Mouse (Mus musculus) erythroid progenitor cell, adult 5-6 weeks (primary cell): ENCODE data around the gene Sgtb. TPM values are rescaled to one million over a fixed set of nuclear protein-coding genes. Genes with fewer than 3 reads are reported as not detected.

Experiments
- ATAC-seq: replicated peaks from 2 replicates; pipeline ENCODE4 v1.8.0; 2016; ENCODE audit warnings: moderate number of reproducible peaks, mild to moderate bottlenecking, moderate TSS enrichment, inconsistent platforms; ENCODE audit not compliant: poor library complexity, low FRiP score, severe bottlenecking
- total RNA-seq, 2 experiments: library from RNA; stranded (forward) in 1 of 2; stranded (reverse) in 1 of 2; fragments of 150-400 nt in 1 of 2; fragments of 186-747, 209-891 nt in 1 of 2; gene quantifications; 2 replicates each; pipeline versions ENCODE4 v1.2.3 to v1.2.4; 2015 to 2017; ENCODE audit warnings: low replicate concordance in 2 of 2

The Sgtb gene
- not detected in 2 replicates for total RNA-seq (2015; ENCODE audit: low replicate concordance)
- not detected in 2 replicates for total RNA-seq (2017; ENCODE audit: low replicate concordance)

DNA sequence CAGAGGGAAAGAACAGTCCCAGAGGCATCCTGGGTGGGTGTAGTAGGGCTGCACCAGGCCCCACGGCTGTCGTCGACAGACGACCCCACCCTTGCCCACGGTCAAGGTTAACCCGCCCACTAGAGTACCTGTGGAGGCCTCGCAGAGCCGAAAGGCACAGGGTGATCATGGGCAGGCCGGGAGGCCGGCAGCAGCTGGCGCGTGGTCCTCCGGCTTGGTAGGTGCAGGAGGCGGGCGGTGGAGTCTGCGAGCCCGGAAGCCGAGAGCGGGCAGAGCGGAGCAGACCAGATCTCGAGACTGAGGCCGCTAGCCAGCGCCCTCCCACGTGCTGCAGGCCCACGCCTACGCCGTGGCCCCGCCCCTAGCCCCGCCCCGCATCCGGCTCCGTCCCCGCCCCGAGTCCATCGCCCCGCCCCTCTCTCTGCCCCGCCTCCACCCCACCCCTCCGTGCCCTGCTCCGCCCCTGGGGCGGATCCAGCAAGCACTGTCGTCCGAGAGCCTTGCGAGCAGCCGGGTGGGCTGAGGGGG, at the start of gene Sgtb, which contains the start of gene Nln:
TSS of gene Sgtb (plus strand) at position 454 of the 528 bp plus-strand sequence.
TSS of gene Nln (minus strand) at position 327 of the 528 bp plus-strand sequence.
- peak; percentile 94 for ATAC-seq

DNA sequence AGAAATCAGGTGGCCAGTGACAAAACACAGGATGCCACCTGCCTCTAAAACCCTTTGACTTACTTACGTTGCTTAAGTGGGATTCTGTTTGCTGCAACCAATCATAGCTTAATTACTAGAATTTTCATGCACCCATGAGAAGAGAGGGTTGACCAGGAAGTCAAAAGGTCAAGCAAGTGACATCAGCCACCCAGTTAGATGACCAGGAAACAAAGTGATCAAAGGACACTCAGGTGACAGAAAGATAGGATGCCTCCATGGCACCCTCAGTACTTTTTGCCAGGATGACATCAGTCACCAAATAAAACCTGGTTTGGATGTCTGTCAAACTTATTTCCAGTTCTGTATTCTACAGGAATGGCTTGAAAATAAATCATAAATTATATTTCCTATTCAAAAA, 49.3 kb upstream of the Sgtb start:
- ATAC-seq: no peak

DNA sequence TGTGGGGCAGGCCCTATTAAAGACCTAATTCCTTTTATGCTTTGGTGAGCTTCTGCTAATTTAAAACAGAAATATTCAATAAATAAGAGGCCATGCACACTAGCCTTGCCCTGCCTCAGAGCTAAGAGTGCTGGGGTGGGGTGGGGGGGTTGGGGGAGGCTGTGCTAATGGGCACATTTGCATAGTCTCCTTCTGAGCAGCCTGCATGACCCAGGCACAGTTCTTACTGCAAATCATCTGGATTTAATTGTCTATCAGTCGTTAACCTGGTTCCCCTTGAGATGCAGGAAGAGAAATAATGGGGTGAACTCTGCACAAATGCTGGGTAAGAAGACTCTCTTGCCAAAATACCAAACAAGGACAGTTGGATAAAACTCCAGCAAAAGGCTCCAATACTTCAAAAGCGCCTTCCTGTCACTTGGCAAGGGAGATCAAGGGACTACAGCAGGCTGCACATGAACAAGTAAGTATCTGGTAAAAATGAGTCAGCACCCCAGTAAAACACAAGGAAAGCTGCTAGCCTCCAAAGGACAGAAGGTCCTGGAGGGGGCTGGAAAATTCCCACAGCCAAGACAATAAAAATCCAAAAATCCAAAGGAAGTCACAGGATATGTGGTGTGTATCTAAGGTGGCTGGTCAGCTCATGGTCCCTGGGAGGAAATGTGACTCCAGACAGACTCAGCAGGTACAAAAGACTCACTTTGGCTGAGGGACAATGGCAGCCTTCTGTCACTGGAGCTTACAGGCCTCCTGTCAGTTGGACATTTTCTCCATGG, 47.4 kb upstream of the Sgtb start:
- ATAC-seq: no peak

DNA sequence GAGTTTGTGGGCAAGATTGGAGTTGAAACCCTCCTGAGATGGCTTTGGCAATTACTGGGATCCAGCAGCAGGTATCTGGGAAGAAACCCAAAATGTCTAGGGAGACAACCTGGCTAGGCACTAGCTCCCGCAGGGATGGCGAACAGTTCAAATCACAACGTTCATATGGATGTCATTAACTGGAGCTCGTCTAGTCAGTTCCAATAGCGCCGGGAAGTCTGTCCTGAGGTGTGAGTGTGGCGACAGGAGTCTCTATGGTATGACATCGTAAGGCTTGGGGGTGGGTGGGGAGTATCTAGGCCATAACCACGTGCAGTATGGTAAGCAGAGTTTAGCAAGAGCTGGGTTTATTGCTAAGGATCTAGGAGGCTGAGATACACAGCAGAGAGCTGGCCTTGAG, 46.5 kb upstream of the Sgtb start:
- no peak for ATAC-seq

DNA sequence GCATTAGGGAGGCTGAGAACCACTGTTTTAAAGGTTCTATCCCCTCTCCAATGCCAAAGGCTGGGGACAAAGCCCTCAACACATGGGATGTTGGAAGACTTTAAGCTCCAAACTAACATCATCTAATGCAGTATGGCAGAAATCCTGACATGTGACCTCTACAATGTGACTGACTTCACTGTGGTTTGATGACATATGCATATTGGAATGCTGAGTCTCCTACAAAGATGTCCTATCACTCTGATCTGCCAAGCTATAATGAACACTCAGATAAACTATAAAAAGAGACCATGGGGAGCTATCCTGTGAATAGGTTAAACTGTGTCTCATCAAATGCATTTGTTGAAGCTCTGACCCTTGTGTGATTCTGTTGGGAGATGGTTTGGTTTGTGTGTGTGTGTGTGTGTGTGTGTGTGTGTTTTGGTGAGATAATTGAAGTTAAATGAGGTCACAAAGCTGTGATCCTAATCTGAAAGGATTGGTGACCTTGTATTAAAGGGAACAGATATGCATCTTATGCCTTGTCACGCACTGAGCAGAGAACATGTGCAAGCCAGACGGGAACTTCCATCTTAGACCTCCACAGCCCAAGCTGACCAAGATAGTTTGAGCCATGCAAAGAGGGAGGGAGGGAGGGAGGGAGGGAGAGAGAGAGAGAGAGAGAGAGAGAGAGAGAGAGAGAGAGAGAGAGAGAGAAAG, 43.7 kb upstream of the Sgtb start:
- no peak for ATAC-seq

DNA sequence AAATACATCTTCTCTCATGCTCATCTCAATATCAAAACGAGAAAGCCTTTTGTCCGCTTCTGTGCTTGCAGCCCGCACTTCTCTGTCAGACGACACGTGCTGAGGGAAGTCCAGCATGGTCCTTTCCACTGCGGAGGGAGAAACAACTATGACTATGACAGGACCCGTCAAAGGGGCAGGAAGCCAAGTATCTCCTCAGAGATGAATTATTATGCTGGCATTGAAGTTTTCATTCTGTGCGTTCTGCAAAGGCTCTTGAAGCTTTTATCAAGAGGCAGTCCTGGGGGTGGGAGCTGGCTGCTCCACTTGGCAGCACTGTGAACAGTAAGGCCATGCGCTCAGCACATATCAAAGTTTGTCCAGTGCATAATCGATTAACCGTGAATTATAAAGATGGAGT, 40.3 kb upstream of the Sgtb start:
- ATAC-seq: no peak

DNA sequence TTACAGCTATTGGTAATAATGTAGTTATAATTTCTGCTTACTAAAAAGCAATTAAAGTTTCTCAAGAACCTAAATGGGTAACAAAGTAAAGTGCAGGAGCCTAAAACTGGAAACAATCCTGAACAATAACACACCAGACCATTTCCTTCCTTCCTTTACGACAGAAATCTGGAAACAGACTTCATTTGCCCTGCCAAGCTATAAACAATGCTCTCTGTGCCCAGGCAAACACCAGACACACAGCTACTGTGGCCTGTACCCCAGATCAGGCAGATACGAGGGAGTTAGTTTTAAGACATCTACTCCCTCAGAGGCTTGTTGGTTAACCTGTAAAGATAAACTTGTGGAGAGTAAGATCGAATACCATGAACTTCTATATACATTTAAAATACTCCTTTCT, 38.8 kb upstream of the Sgtb start:
- ATAC-seq: no peak

DNA sequence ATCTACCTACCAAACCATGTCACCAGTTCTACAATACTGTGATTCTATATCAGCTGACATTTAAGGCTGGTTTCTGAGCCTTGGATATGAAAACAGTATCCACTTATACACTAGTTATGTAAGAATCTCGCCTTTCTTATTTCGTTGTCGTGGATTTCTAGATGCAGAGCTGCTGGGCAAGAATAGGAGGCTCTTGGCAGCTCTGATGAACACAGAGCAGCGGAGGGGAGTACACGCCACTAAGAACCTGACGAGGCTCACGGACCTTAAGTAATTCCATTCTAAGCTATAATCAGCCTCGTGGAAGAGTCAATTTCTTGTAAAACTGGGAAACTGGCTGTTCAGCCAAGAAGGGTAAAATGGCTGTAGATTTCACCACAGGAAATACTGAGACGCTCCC, 37.2 kb upstream of the Sgtb start:
- ATAC-seq: no peak

DNA sequence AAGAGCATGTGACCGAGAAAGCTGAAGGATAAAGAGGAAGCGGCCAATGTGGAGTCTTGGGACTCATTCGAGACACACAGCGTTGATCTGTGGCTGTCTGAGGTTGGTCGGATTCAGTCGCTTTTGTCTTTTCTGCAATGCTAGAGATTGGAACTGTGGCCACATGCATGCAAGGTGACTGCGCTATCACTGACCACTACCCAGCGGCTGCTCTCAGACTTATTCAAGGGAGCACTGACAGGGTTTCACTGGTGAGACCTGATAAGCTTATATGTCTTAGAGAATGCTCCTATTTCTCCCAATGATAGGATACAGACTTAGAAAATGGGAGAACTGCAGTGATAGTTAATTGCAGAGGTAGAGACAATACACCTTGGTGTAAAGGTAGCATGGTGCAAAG, 35.3 kb upstream of the Sgtb start:
- no peak for ATAC-seq

DNA sequence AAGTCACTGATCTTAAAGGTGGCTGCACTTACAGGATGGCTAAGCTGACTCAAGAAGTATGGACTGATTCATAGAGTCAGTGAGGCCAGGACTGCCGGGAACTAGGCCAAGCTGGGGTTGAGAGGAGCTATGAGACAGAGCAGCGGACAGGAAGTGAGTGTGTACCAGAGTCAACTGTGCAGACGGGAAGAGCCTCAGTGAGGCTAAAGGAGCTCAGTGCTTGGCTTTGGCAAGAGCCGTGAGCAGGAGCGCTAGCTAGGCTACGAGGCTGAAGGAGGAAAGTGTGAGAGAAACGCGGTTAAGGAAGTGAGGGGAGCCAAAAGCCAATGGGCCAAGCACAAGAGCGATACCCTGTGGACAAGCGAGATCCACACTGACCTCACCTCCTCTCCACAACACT, 34.8 kb upstream of the Sgtb start:
- no peak for ATAC-seq

DNA sequence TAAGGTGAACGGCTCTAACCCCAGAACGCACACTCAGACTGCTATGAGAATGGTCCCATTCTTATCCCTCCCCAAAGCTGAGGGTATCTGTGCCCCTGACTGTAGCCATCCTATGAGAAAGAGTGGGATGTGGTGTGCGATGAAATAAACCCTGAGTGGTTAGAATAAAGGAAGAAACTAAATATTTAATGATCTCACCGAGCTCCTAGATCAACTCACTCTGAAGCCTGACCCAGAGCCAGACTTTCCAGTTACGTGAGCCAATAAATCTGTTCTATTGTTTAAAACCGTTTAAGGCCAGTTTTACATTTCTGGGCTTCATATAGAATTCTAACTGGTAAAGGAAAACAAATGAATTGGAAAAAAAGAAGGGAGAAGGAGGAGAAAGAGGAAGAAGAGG, 32.5 kb upstream of the Sgtb start:
- no peak for ATAC-seq

DNA sequence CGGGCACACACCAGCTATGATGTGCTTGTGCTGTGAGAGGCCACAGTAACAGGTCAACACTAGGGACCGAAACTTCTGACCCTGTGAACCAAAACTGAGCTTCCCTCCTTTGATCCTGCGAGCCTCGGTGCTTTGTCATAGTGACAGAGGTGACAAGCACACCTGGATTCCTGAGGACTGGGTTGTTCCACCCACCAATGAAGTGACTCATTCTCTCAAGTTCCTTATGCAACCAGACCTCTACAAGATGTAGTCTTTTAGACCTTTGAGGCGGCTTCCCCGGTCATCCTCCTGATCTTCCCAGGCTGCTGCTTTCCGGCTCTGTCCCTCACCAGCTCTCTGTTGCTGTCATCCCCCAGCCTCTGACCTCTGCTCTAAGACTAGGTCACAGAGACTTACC, 27.0 kb upstream of the Sgtb start:
- ATAC-seq: no peak

DNA sequence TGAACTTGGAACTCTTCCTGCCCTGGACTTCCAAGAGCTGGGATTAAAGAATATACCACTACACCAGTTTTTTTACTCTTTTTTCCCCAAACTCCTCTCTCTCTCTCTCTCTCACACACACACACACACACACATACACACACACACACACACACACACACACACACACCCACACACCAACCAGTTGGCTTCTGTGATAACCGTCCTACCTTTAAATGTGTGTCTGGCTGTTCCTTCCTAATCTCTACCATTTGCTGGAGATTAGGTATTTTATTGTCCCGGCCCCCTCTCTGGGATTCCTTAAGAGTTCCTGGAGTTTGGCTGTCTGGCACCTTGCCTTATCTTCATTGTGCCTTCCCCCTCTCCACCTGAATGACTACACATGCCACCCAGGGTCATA, 24.9 kb upstream of the Sgtb start:
- no peak for ATAC-seq

DNA sequence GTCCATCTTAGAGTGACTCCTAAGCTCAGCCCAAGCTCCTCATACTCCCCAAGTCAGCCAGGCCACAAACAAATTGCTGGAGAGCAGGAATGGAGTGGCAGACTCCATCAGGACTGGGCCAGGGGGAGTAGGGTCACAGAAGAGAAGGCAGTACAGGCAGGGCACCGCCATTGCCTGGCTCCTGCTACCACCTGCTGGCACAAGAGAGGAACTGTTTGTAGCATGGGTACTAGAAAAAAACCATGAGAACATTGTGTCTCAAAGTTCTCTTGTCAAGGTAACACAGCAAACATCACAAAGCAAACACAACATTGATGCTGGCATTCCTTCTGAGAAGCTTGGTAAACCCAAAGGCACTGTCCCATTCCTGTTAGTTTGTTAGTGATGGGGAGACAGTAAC, 20.2 kb upstream of the Sgtb start:
- ATAC-seq: no peak

DNA sequence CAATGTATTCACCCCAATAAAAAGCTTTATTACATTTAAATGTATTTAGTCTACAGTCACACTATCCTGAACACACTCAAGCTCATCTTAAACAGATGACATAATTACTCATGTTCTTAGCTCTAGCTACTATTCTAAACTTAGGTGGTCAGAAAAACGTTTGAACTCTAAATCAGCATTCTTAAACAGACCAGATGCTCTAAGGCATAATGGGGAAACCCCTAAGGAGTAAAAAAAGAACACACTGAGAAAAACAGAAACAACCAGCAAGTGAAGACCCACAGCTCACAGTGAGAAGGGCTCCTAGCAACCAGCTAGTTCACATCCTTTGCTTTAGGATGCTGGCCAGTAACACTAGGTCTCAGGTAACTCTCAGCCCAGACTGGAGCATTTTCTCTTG, 17.8 kb upstream of the Sgtb start:
- no peak for ATAC-seq

DNA sequence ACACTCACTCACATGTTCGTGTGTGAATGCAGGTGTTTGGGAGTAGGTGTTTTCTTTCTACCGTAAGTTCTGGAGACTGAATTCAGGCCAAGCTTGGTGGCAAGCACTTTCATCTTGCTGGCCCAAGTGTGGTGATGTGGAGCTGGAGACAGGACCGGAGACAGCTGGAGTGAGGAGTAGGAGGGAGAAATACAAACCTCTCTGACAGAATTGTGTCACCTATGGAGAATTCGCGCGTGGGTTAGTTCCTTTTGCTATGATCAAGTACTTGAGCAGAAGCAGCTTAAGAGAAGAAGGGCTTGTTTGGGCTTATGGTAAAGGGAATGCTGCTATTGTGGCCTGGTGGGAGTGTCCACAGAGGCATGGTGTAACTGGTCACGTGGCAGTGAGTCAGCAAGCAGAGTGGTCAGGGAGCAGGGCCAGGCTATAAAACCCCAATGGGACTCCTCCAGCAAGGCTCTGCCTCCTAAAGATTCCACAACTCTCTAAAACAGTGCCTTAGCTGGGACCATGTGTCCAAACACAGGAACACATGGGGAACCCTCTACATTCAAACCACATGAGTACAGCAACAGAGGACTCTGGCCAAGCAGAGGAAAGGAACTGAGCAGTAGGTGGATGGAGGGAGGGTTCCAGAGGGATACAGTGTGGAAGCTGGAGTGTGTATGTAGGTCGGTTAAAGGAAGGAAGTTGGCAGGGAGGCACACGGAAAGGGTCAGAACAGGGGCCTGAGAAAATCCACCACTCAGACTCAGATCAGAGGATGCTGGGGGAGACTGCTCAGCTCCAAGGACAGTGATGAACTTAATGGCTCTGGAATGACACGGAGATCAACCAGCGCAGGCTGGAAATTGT, 14.8 kb upstream of the Sgtb start:
- ATAC-seq: no peak

DNA sequence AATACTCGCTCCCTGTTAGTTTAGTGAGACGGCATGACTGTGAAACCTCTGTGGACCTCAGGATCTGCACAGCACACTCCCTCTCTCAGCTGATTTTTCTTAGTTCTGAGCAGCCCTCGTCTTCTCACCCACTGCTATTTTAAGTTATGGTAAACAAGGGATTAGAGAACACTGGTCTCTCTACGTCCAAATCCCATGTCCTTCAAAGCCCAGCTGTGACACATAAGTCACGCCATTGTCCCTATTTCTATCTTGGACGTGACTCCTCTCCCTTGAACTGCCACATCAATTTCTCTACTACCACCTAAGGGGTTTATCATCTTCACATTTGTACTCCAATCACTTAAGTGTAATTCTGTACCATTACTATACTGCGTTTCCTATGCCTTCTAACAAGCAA, 13.6 kb upstream of the Sgtb start:
- ATAC-seq: no peak

DNA sequence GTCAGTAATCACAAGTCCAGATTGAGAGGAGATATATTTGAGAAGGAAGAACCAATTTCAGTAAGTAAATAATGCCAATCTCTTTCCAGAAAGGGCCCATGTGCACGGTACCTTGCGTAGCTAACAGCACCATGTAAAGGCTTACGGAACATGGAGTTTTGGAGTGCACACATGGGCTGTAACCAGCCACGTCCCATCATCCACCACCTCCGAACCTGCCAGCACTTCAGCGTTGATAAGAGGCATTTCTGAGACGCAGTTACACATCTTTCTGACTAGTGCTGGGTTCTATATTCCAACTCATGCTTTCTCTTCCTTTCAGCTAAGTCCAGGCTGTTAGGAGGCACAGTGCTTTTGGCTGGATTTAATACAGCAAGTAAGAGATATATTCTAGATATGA, 12.4 kb upstream of the Sgtb start:
- ATAC-seq: no peak

DNA sequence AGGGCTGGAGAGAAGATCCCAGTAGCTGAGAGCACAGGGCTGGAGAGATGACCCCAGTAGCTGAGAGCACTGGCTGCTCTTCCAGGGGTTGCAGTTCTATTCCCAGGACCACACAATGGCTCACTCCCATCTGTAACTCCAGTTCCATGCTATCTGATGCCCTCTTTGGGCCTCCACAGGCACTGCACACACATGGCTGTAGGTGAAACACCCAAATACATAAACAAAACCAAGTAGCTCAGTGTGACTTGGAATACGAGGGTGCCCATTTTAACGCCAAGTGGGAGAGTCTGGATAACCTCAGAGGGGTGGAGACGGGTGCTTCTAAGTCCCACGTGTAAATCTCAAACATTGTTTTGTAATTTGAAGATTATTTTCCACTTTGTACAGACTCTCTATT, 9.1 kb upstream of the Sgtb start:
- ATAC-seq: no peak

DNA sequence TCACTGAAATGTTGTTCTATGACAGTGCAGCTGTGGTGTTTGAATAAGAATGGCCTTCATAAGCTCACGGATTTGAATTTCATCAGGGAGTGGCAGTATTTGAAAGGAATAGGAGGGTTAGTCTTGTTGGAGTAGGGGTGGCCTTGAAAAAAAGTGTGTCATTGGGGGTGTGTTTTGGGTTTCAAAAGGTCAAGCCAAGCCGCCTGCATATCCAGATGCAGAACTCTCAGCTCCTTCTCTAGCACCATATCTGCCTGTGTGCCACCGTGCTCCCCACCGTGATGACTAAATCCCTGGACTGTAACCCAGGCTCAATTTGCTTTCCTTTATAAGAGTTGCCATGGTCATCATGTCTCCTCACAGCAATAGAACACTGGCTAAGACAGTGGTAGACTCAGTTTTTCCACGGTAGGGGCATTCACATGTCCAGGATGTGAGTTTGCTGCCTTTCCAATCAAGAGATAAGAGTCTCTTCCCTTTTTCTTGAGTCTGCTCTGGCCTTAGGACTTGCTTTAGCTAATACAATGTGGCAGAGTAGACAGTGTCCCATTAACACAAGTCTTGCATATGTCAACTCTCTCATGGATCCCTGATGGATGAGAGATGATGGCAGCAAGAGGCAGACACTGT, 7.8 kb upstream of the Sgtb start:
- no peak for ATAC-seq
